Comparison of ENCODE assay signal across 9 mouse cellular contexts in the genomic region with DNA sequence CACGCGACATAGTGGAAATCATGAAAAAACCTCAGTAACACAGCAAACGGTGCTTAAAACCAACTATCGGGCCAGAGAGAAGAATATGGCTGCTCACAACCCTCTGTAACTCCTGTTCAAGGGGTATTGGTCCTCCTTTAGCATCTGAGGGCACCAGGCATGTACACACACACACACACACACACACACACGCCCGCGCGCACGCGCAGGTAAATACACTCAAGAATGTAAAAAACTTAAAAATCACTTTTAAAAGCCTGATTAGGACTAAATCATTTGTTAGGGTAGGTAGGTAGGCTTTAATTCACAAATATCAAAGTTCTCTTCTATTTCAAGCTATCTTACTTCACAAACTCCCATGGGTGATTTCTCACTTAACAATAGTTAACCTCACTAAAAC. TPM values are rescaled to one million over a fixed set of nuclear protein-coding genes. Genes with fewer than 3 reads are reported as not detected.
A peak's percentile ranks its signal among the peaks of the same experiment; 100 is the strongest.
DNase-seq lines count a peak whose midpoint lies in the region; ATAC-seq and TF ChIP-seq lines count a peak whose summit lies in the region.
"Had no signal": no experiment of that assay in that cellular context is flagged by ENCODE, and none has a peak within 500 bp of the region (broad histone marks: within the 10 kb centered on the region; RNA-seq: fewer than 3 reads in every experiment).

No protein-coding gene starts in this region.

- peak overlapping the region; percentile 99 for H3K9ac ChIP-seq in heart, embryonic 14.5 days (ENCODE audit: low read length)
- H3K9ac ChIP-seq in MEL (ENCODE audit: control insufficient read depth, low read depth, low read length, poor library complexity, severe bottlenecking) = peak overlapping the region; percentile 96
- no peak overlapping the region for H3K9ac ChIP-seq in hindbrain, embryonic 12.5 days

- TF ChIP-seq POLR2A in MEL (IDR thresholded peaks at IDR 0.05; ENCODE audit: control insufficient read depth in 1 of 2, insufficient read depth in 1 of 2, low read depth in 1 of 2, low read length in 2 of 2, poor library complexity in 1 of 2) = no peak

- no peak for ATAC-seq in heart, embryonic 14.5 days (ENCODE audit: insufficient number of reproducible peaks, insufficient read depth, low FRiP score, low read depth)
- ATAC-seq in hindbrain, embryonic 12.5 days (ENCODE audit: low FRiP score) = no peak

- H3K79me2 ChIP-seq in MEL (ENCODE audit: control insufficient read depth, insufficient read depth, low read length, poor library complexity) (peaks cover 88% of the 10 kb centered on the region), macrophage (ENCODE audit: inconsistent target) (peaks cover 88% of the 10 kb centered on the region)

- H3K36me3 ChIP-seq in heart, embryonic 14.5 days (ENCODE audit: control insufficient read depth, insufficient read depth, low read length) = no peaks in the 10 kb centered on the region
- peaks cover 14 to 40% of the 10 kb centered on the region in 2 experiments for H3K36me3 ChIP-seq in MEL (ENCODE audit: control insufficient read depth in 1 of 2, insufficient read depth in 2 of 2, low read length in 2 of 2)
- no peaks in the 10 kb centered on the region for H3K36me3 ChIP-seq in hindbrain, embryonic 12.5 days
- H3K36me3 ChIP-seq in macrophage (ENCODE audit: inconsistent target) = no peaks in the 10 kb centered on the region

- WGBS in heart, embryonic 14.5 days = 91% methylated on average over 10 of the region's 10 CpGs
- WGBS in hindbrain, embryonic 12.5 days = 92% methylated on average over 10 of the region's 10 CpGs
- WGBS in macrophage (ENCODE audit: missing documents) = 78% methylated on average over 10 of the region's 10 CpGs

- DNase-seq in heart, adult 18-20 months = no peak
- DNase-seq in MEL (ENCODE audit: low read depth, low spot score) = peak; percentile 50
- no peak for DNase-seq in adrenal gland, adult (ENCODE audit: inconsistent age in 2 of 2, low spot score in 1 of 2)
- no peak for DNase-seq in left cerebral cortex, adult 11 months (ENCODE audit: low spot score)
- DNase-seq in cerebellum, adult 9-10 months = no peak

- peak overlapping the region in 1 of 2 experiments; percentile 98; a peak in 1 of 4 replicates for H3K4me3 ChIP-seq in heart, embryonic 14.5 days (ENCODE audit: control insufficient read depth in 1 of 2, insufficient read depth in 1 of 2, low read depth in 1 of 2, low read length in 2 of 2)
- peak overlapping the region; percentile 77 to 97 for H3K4me3 ChIP-seq in MEL (ENCODE audit: control insufficient read depth in 1 of 2, insufficient read depth in 1 of 2, low read depth in 2 of 2, low read length in 2 of 2)
- H3K4me3 ChIP-seq in hindbrain, embryonic 12.5 days = no peak overlapping the region
- peak overlapping the region; percentile 75 for H3K4me3 ChIP-seq in macrophage (ENCODE audit: inconsistent target)

- H3K27ac ChIP-seq in heart, embryonic 14.5 days (replicated peaks in 1 of 2; ENCODE audit: control insufficient read depth in 1 of 2, insufficient read depth in 1 of 2, low read depth in 2 of 2, low read length in 2 of 2) = no peak overlapping the region
- H3K27ac ChIP-seq in MEL (ENCODE audit: control insufficient read depth, low read depth, low read length) (peak overlapping the region; percentile 94), macrophage (peak overlapping the region; percentile 85)
- no peak overlapping the region for H3K27ac ChIP-seq in hindbrain, embryonic 12.5 days
- H3K27ac ChIP-seq: left cerebral cortex, adult 2 months had no signal

- TF ChIP-seq RAD21 in MEL (IDR thresholded peaks at IDR 0.05; ENCODE audit: low read depth, low read length) = no peak

- TF ChIP-seq CTCF in MEL (IDR thresholded peaks at IDR 0.05 in 2 of 3, conservative IDR thresholded peaks at IDR 0.05 in 1 of 3; ENCODE audit: control insufficient read depth in 1 of 3, insufficient read depth in 1 of 3, low read depth in 2 of 3, low read length in 3 of 3, poor library complexity in 1 of 3, severe bottlenecking in 1 of 3) = no peak

- no peaks in the 10 kb centered on the region for H3K27me3 ChIP-seq in heart, embryonic 14.5 days (ENCODE audit: control insufficient read depth, insufficient read depth, low read length)
- H3K27me3 ChIP-seq in MEL (ENCODE audit: control insufficient read depth in 1 of 2, insufficient read depth in 2 of 2, low read length in 2 of 2) = no peaks in the 10 kb centered on the region
- H3K27me3 ChIP-seq in hindbrain, embryonic 12.5 days = no peaks in the 10 kb centered on the region

- H3K9me3 ChIP-seq in heart, embryonic 14.5 days (ENCODE audit: control insufficient read depth, low read length) = no peaks in the 10 kb centered on the region
- no peaks in the 10 kb centered on the region for H3K9me3 ChIP-seq in MEL (replicated peaks; ENCODE audit: insufficient read depth, low read length)
- no peaks in the 10 kb centered on the region for H3K9me3 ChIP-seq in hindbrain, embryonic 12.5 days (replicated peaks)

- peaks cover 7 to 30% of the 10 kb centered on the region in 2 experiments for H3K4me1 ChIP-seq in heart, embryonic 14.5 days (ENCODE audit: control insufficient read depth in 2 of 2, insufficient read depth in 2 of 2, low read length in 2 of 2)
- peaks cover 12 to 44% of the 10 kb centered on the region in 2 experiments for H3K4me1 ChIP-seq in MEL (ENCODE audit: control insufficient read depth in 1 of 2, insufficient read depth in 2 of 2, low read length in 2 of 2)
- peaks cover 22% of the 10 kb centered on the region for H3K4me1 ChIP-seq in hindbrain, embryonic 12.5 days

- H3K4me2 ChIP-seq in heart, embryonic 14.5 days (ENCODE audit: low read length) = peak overlapping the region; percentile 93
- peak overlapping the region; percentile 91 for H3K4me2 ChIP-seq in hindbrain, embryonic 12.5 days (replicated peaks)

- TF ChIP-seq EP300 in MEL (IDR thresholded peaks at IDR 0.05; ENCODE audit: low read depth in 1 of 2, low read length in 2 of 2) = no peak

TF ChIP-seq in MEL, 35 proteins besides CTCF, POLR2A, EP300 and RAD21:
- TF ChIP-seq MXI1 (IDR thresholded peaks at IDR 0.05; ENCODE audit: low read depth, low read length) = peak; percentile 19; the same call in 1 of the 2 replicates
- peak; percentile 63 for TF ChIP-seq NRF1 (IDR thresholded peaks at IDR 0.05; ENCODE audit: insufficient read depth, low read depth, low read length, poor library complexity, severe bottlenecking)
- TF ChIP-seq CHD1 (IDR thresholded peaks at IDR 0.05; ENCODE audit: low read depth, low read length) = peak; percentile 77; the same call in 1 of the 2 replicates
- no peak for TF ChIP-seq MAFK (IDR thresholded peaks at IDR 0.05; ENCODE audit: borderline replicate concordance, low read depth, low read length)

RNA-seq across cellular contexts. Expression of gene Grb2, which starts 1.8 kb away (rescaled TPM):
- 59.4 and 63.9 TPM in 2 replicates for polyA plus RNA-seq in heart, embryonic 14.5 days (2014; fragmentation: Nextera tagmentation; extraction: Ambion mirVana)
- total RNA-seq in heart, adult 18-20 months (2021) = 100 to 1,000 TPM in 1 of 2 experiments, 10 to 100 TPM in 1; 98.4 to 111 TPM
- total RNA-seq in MEL (2012; rRNA removed) = 75.3 and 93.2 TPM in 2 replicates
- 100 to 1,000 TPM in 1 of 2 experiments, not detected in 1; 261 TPM for polyA plus RNA-seq in MEL (2012; ENCODE audit: insufficient read depth in 1 of 2, insufficient read length in 2 of 2, low read depth in 1 of 2, low replicate concordance in 2 of 2, missing spikeins in 1 of 2)
- polyA plus RNA-seq in hindbrain, embryonic 12.5 days (2016; fragmentation: Nextera tagmentation; extraction: Ambion mirVana) = 151 and 164 TPM in 2 replicates
- 100 to 1,000 TPM in 21 of 26 experiments, 10 to 100 TPM in 5; 37.2 to 266 (median 136) TPM for total RNA-seq in macrophage (2018; cell fraction: chromatin; rRNA removed)
- total RNA-seq in macrophage (2018; cell fraction: cytosol; rRNA removed) = 100 to 1,000 TPM; 294 to 727 (median 469) TPM
- total RNA-seq in macrophage (2018; cell fraction: nucleus; rRNA removed) = 100 to 1,000 TPM in 25 of 26 experiments, 10 to 100 TPM in 1; 87.0 to 291 (median 183) TPM
- polyA plus RNA-seq in macrophage (2018) = 265 to 522 TPM (median 418 TPM) in 3 replicates

RNA-seq across cellular contexts. Expression of gene Tmem94, which starts 58.6 kb away (rescaled TPM):
- 27.1 and 28.7 TPM in 2 replicates for polyA plus RNA-seq in heart, embryonic 14.5 days (2014; fragmentation: Nextera tagmentation; extraction: Ambion mirVana)
- total RNA-seq in heart, adult 18-20 months (2021) = 100 to 1,000 TPM in 1 of 2 experiments, 10 to 100 TPM in 1; 96.6 to 104 TPM
- 23.2 and 26.2 TPM in 2 replicates for total RNA-seq in MEL (2012; rRNA removed)
- polyA plus RNA-seq in MEL (2012; ENCODE audit: insufficient read depth in 1 of 2, insufficient read length in 2 of 2, low read depth in 1 of 2, low replicate concordance in 2 of 2, missing spikeins in 1 of 2) = 10 to 100 TPM; 38.9 to 64.4 TPM
- 41.6 and 42.1 TPM in 2 replicates for polyA plus RNA-seq in hindbrain, embryonic 12.5 days (2016; fragmentation: Nextera tagmentation; extraction: Ambion mirVana)
- total RNA-seq in macrophage (2018; cell fraction: chromatin; rRNA removed) = 10 to 100 TPM in 22 of 26 experiments, 1 to 10 TPM in 4; 5.9 to 55.5 (median 26.5) TPM
- 10 to 100 TPM; 17.6 to 35.8 (median 23.4) TPM for total RNA-seq in macrophage (2018; cell fraction: cytosol; rRNA removed)
- 10 to 100 TPM in 24 of 26 experiments, 1 to 10 TPM in 2; 7.9 to 36.8 (median 24.3) TPM for total RNA-seq in macrophage (2018; cell fraction: nucleus; rRNA removed)
- 13.8 to 22.4 TPM (median 14.1 TPM) in 3 replicates for polyA plus RNA-seq in macrophage (2018)

Comparison
In these comparisons a context has a peak if more than half of its experiments do, and no peak if none do; other contexts are left out.
1. H3K27ac ChIP-seq: peak in MEL (single experiment) and macrophage (single experiment); none in heart, embryonic 14.5 days (0 of 2) and hindbrain, embryonic 12.5 days (single experiment).